In the genomic region with DNA sequence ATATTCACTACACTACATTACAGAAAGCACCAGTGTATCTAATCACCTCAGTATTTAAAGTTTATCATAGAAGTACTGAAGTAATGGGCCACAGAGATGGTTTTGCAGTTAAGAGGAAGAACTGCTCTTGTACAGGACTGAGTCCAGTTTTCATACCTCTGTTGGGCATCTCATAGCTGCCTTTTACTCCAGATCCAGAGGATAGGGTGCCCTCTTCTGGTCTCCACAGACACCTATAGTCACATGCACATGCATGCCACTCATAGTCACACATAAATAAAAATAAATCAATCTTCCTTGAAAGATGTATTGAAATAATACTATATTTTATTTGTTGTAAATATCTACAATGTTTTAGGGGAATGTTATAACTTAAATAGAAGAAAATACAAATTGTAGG, we compare ENCODE assay signal across 15 mouse cellular contexts.
"Had no signal": no experiment of that assay in that cellular context is flagged by ENCODE, and none has a peak within 500 bp of the region (broad histone marks: within the 10 kb centered on the region; RNA-seq: fewer than 3 reads in every experiment).

No protein-coding gene starts in this region.

- H3K27me3 ChIP-seq: midbrain, embryonic 15.5 days; neural tube, embryonic 13.5 days had no signal

- DNase-seq: kidney, adult 9 months; kidney, postnatal 10 days; layer of hippocampus, postnatal 36 days; lung, embryonic 14.5 days; lung, postnatal 10 days; lung, postnatal 4 days; retina, postnatal 1 day; right cerebral cortex, postnatal 4 days; spleen, adult 18-20 months; thymus, postnatal 36 days had no signal

- H3K9me3 ChIP-seq: limb, embryonic 10.5 days; midbrain, embryonic 15.5 days; neural tube, embryonic 13.5 days had no signal

- H3K27ac ChIP-seq: limb, embryonic 10.5 days; midbrain, embryonic 15.5 days; neural tube, embryonic 13.5 days had no signal

- H3K36me3 ChIP-seq: limb, embryonic 10.5 days; midbrain, embryonic 15.5 days; neural tube, embryonic 13.5 days had no signal

- H3K4me1 ChIP-seq: limb, embryonic 10.5 days; midbrain, embryonic 15.5 days; neural tube, embryonic 13.5 days had no signal

- H3K4me3 ChIP-seq: limb, embryonic 10.5 days; midbrain, embryonic 15.5 days; neural tube, embryonic 13.5 days had no signal

- ATAC-seq: midbrain, embryonic 15.5 days had no signal

- H3K9ac ChIP-seq: lung, embryonic 14.5 days; midbrain, embryonic 15.5 days; neural tube, embryonic 13.5 days had no signal

- H3K4me2 ChIP-seq: liver, embryonic 11.5 days; lung, embryonic 14.5 days; midbrain, embryonic 11.5 days; midbrain, embryonic 15.5 days; neural tube, embryonic 13.5 days had no signal
